Mouse (Mus musculus) hindlimb bud, embryonic 11.5 days (tissue): ENCODE data around the gene Rps27l.

Source experiments
- DNase-seq: peaks from one replicate; pipeline ENCODE4 v3.0.0-alpha.2; 2012; ENCODE audit warnings: low read depth, low spot score; ENCODE audit errors: extremely low spot score

The Rps27l gene

GRCm38 (mm10) chr9:66919981-66920380, 25.9 kb upstream of the Rps27l start:
- DNase-seq: no peak

GRCm38 (mm10) chr9:66920488-66921279, 25.2 kb upstream of the Rps27l start:
- DNase-seq: no peak

GRCm38 (mm10) chr9:66922076-66922475, 23.8 kb upstream of the Rps27l start:
- no peak for DNase-seq

GRCm38 (mm10) chr9:66925853-66926252, 20.0 kb upstream of the Rps27l start:
- no peak for DNase-seq

DNA sequence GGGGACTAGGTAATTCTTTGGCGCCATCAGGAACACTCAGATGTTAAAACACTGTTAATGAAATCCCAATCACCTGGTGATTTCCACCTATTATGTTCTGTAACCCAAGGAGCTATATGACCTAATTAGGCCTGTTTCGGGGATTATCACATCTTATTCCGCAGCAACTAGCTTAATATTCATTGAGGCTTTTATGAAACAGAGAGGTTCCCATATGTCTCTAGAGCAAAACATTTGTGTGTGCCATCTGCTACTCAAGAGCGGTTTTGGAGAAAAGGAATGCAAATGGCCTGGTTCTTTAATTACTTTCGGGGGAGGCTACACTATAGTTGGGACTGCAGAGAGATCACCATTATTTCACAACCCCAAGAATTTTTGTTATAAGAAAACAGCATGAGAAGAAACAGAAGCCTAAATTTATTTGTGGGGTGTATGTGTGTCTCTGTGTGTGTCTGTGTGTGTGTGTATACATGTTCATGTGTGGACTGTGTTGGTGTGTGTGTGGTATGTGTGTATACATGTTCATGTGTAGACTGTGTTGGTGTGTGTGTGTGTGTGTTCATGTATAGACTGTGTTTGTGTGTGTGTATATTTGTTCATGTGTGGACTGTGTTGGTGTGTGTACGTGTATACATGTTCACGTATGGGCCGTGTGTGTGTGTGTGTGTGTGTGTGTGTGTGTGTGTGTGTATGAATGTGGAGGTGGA, 18.0 kb upstream of the Rps27l start:
- no peak for DNase-seq

- no peak for DNase-seq
Measured at GRCm38 (mm10) chr9:66930351-66930750, 15.5 kb upstream of the Rps27l start.

DNA sequence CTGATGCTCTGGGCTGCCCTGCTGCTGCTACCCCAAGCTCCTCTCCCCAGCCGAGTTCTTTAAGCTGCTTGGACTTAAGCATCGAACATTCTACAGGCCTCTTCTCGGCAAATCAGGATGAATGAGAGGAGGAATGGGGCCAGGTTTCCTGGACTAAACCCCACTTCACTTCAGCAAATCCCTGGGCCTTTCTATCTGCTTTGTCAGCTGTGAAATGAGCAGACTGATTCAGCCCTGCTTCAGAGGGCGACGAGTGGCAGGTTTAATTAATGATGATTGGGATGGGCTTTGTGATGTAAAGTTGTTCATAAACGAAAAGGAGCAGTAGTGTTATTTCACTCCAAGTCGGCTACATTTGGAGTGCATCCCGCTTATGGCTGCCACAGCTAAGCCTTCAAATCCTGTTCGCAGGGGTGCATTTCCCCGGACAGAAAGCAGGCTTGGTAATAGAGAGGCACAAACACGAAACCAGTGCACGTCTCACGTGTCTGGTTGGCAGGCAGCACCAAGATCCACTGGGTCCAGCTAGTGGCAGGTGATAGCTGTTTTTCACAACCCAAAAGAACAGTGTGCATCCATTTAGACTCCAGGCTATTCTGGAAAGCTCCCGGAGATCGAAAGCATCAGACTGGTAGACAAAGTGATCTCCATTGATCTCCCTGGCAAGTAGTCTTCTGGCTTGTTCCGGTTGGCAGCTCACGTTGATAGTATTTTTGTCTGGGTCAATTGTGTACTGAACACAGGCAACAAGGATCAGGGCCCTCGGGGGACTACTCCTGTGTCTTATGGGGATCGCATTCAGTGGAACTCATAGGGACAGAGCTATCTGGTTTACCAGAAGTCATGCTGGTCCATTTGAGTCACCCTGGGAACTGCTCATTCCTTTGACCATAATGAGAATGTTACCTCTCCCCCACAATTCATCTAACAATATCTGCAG, 11.7 kb upstream of the Rps27l start:
- DNase-seq: no peak

DNA sequence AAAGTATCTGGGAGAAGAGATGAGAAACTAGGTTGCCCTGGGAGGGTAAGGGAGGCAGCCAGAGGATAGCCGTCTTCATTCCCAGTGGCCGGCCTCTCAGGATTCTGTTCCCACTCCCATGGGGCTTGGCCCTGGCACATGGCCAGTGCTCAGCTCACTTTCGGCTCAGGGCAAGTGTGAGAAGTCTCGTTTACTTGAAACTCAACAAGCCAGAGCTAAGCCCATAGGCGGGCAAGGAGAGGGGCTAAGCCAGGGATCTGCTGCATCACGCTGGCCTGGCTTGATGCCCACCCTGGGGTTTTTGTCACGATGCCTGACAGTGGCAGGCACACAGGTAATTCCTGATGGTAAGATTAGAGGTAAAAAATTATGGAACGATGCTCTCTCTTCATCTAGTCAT, 8.4 kb upstream of the Rps27l start:
- no peak for DNase-seq

GRCm38 (mm10) chr9:66938836-66939235, 7.0 kb upstream of the Rps27l start:
- DNase-seq: peak; percentile 50

- no peak for DNase-seq
Measured at GRCm38 (mm10) chr9:66945161-66945560, 725 bp upstream of the Rps27l start.

DNA sequence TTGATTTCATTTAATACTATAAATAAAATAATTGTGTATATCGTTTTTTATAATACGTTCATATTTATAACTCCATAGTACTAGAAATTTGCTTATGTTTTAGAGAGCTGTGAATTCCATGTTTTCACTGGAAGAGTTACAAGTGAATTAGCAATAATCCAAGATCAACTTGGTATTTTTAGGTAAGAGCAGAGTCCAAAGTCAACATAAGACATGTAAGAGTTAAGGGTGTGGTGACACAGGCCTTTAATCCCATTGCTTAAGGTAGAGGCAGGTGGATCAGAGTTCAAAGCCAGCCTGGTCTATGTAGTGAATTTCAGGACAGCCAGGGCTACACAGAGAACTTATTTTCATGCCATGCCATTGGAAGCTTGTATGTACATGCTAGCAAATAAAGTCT, 2.6 kb downstream of the Rps27l start:
- no peak for DNase-seq

- DNase-seq: no peak
Measured at GRCm38 (mm10) chr9:66952321-66952720, 6.4 kb downstream of the Rps27l start.

- DNase-seq: no peak
Measured at GRCm38 (mm10) chr9:66952886-66953285, 7.0 kb downstream of the Rps27l start.

GRCm38 (mm10) chr9:66957451-66957850, 11.6 kb downstream of the Rps27l start:
- DNase-seq: no peak

DNA sequence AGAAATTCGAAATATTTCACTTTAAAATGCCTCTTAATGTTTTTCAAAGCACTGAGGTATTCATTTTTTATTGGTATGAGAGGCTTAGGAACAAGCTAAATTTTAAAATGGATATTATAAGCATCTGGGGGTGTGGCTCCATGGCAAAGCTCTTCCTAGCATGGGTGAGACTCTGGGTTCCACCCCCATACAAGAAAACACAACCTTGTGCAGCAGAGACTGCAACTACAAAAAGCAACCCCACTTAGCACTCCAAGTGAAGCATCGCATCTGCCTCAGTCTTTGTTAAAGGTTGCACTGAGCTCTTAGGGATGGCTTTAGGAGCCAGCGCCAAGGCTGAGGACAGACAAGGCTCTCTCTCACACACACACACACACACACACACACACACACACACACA, 15.6 kb downstream of the Rps27l start:
- no peak for DNase-seq

GRCm38 (mm10) chr9:66967492-66967891, 21.6 kb downstream of the Rps27l start:
- no peak for DNase-seq

DNA sequence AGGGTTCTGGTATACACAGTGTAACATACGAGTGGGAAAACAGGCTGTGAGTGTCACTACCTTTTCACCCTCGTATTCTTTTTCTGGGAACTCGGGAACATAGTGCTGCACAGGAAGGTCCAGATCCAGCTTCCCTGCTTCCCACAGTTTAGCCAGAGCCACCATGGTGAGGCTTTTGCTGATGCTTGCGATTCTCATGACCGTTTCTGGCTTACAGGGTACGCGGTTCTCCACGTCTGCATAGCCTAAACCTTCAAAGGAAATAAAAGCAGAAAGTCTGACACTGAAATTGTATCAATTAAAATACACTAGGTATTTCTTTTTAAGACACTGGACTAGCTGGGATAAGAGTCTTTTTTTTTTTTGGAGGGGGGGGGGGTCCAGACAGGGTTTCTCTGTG, 25.2 kb downstream of the Rps27l start:
- no peak for DNase-seq

DNA sequence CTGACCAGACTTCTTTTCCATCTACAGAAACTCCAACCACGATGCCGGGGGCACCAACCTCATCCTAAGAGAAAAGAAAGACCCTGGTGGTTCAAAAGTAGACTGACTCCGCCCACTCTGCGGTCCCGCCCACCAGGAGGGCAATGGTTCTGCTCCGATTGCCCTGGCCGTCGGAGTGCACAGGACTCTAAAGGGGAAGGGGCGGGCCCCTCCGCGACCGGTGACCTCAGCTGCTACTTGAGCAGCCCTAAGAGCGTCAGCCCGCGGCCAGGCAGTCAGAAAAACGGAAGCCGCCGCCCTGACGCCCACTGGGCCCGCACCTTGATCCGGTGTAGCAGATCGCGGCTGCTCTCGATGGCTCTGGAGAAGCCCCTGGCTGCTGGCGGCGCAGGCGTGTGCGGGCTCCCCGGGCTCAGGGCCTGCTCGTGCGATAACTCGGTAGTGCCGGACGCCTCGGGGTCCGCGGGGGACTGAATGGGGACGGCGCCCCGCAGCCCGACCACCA, 28.9 kb downstream of the Rps27l start:
- no peak for DNase-seq

DNA sequence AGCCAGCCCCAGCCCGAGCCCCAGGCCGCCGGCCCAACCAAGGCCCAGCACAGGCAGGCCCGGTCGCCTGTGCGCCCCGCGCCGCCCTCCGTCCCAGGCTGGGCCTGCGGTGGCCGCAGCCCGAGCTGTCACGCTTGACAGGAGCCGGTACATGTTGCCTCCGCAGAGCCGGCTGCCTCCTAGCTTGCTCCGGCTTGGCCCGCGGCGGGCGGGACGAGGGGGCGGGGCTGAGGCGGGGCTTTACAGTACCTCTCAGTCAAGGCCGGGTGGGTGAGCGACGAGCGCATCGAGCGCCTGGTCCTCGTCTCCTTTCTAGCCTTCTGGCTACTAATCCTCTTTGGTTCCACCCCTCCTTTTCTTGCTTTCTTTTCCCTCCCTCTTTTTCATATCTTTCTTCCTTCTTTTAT, 29.4 kb downstream of the Rps27l start, which contains the start of gene Lactb:
Gene Lactb, minus strand, starts transcription at position 246 of the 407 bp plus-strand sequence.
- no peak for DNase-seq

DNA sequence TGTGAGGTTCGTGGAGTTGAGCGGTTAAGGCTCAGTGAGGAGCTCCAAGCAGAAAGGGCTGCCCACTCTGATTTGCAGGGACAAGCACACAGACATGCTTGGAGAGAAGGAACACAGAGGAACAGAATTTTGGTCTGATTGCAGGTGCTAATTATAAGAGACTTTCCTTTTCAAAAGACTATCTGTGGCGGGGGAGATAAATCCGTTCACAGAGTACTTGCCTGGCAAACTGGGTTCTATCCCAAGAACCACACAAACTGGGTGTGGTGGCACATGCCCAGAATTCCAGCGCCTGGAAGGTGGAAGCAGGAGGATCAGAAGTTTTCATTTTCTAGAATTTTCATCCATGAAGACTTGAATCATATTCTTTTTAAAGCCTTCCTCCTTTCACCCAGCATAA, 31.2 kb downstream of the Rps27l start:
- DNase-seq: no peak

DNA sequence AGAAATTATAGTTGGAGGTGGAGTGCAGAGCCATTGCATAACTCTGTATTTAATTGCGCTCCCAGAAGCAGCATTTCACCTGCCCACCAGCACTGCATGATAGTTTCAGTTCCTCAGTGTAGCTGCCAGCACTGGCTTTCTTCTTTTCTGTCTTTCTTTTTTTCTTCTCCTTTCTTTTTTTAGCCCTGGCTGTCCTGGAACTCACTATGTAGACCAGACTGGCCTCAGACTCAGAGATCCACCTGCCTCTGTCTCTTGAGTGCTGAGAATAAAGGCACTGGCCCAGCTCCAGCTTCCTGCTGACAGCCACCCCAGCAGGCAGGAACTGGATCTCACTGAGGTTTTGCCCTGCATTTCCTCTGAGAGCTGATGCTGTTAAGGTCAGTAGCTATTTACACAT, 32.1 kb downstream of the Rps27l start:
- DNase-seq: no peak
